Mouse (Mus musculus): ENCODE data around the gene Fermt3.
A peak's percentile ranks its signal among the peaks of the same experiment; 100 is the strongest.
"Not testable (repeated sequence)": the region's sequence is repeated elsewhere in the genome, so short reads cannot be mapped to it uniquely, and the experiment has no call there.

The Fermt3 gene

DNA sequence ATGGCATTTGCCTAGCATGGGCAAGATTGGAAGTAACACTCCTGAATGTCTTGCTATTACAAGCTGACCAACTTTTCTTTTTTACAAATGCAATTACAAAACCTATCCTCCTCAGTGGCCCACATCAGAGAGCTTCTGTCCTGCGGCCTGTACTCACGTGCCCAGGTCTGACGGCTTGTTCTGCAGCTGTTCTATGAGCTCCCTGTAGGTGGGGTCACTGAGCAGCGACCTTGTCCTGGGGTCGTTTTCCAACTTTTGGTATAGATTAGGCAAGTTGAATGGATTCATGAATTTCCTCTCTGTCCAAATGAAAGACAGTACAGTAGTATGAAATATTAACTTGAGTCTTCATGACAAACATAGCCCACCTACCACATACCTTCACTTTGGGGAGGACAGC, 14.7 kb upstream of the Fermt3 start:
- DNase-seq, result no peak

DNA sequence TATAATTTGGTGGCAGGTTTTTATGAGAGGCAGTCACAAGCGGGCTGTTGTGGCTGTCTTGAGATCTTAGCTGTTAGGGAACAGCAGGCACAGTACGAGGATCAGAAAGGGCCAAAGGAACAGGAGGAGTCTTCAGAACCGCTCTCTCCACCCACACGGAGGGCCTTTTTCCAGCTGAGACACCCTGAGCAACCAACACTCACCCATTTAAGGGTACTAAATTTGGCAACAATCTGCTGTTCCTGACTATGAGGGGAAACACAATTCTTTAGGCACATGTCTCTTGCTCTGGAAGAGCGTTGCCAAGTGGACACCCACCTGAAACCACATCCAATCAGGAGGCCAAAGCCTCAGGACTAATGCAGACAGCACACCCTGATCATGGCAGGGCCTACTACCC, 10.3 kb upstream of the Fermt3 start:
- no peak for DNase-seq

DNA sequence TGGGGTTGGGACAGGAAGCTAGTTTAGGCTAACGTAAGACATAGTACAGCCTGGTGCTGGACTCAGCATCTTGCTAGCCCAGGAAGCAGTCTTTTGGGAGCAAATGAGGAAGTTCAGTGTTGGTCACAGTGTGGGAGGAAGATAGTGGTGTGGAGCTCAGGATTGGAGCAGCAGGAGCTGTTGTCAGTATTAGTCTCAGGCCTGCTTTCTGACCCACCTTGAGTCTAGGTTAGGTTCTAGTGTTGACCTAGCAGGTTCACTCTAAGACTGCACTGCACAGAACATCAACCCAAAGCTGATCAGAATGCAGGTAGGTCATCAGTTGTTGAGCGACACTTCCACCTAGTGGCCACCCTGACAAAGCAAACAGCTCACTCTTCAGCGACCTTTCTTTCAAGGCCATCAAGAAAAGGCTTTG, 964 bp upstream of the Fermt3 start:
- peak; percentile 75 to 77 for DNase-seq

DNA sequence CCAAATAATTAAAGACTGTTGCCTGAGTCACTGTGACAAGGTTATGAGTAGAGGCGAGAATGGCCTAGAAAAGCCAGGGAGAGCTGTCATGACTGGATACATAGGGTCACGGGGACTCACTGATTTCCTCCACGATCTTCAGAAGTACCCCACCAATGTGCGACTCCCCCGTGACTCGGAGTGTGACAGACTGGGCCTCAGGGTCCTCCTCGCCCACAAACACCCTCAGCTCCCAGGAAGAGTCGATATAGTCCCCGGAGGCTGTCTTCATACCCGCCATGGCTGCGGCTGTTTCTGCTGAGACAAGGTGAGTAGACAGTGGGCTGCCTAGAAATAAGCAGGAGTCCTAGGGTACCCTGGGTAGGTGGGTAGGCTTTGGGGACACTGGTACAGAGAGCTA, 723 bp downstream of the Fermt3 start:
- peak; percentile 37 for DNase-seq

DNA sequence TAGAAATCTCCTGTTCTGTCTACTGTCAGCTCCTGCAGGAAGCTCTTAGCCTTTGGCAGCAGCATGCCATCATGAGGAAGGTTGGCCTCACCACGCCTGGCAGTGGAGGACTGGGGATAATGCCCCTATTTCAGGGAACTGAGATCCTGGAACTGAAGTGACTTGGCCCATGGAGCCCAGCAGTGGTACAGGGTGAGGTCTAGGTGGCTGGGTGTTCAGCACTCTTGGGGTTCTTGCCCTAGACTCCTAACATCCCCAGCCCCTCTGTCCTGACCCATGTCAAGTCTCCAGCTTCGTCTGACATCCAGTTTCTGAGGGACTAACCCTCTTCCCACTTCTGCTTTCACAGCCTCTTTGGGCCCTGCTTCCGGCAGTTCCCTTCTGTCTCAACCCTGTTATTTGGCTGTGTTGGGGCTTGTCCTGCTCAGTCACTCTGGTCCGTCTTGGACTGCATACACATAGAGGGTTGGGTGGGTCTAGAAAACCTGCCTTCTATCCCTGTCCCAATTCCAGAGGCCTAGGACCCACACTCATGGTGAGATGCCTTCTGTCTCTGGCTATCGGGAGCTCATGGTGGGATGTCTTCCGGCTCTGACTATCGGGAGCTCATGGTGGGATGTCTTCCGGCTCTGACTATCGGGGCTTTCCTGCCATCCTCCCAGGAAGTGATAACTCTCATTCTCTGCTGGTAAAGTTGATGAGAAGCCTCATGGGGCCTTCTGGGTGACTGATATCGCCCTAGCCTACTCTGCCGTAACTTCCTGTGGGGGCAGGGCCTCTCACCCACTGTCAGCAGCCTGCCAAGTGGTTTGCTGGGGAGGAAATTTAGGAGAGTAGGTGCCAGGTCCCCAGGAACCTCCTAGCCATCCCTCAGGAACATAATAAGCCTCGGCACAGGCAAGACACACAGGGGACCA, 1.5 kb downstream of the Fermt3 start:
- DNase-seq, result peak; percentile 58 to 72

DNA sequence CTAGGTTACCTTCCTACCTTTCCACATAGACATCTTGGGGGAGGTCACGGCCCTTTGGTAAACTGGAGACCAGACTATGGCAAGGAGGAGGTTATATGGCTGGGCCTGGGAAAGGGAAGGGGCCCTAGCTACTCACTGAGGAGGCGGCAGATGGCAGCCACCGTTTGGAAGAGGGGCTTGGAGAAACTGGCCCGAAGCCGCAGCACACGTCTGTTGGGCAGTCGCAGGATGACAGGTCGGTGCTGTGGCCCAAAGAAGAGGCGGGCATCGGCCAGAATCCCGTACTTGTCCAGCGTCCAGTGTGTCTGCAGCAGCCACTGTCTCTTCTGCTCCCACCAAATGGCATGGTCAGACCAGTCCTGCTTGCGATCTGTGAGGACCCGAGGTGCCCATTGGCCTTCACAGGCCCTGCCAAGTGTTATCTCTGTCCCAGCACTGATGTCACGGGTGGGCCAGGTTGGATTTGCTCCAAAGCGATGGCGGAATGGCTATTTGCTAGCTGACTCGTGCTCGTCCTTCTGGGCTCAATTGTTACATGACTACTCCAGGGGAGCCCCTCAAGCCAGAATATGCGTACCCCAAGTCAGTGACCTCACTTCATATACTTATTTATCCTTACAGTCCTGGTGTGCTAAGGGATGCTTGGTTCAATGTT, 4.7 kb downstream of the Fermt3 start:
- no peak for DNase-seq

DNA sequence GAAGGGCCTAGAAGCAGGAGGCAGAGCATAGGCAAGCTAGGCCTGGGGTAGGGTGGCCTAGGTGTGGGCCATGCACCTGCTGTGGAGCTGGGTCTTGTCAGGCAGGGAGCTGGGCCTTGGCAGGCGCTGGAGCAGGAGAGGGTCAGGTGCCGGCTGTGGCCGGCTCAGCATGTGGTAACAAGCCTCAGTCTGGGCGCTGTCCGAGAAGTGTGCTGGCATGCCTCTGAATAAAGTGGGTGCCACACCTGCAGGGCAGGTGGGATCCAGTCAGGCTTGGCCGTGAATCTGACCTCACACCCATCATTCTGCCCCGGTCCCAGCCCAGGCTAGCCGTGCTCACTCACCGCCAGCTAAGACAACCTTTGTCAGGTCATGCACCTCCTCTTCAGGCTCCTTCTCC, 5.3 kb downstream of the Fermt3 start:
- DNase-seq, result no peak

DNA sequence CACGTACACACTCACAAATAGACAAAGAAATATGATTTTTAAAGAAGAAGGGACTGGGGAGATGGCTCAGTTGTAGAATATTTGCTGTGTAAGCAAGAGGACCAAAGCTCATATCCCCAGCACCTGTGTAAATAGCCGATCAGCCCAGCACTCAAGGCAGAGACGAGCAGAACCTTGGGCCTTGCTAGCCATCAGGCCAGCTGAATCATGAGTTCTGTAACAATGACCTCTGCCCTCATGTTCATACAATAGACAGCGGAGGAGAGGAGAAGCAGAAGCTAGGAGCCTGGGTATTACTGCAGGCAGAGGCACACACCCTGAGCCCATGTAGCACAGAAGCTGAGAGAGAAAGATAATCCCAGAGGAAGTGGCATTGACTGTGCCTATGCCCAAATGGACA, 6.8 kb downstream of the Fermt3 start:
- DNase-seq, result no peak

DNA sequence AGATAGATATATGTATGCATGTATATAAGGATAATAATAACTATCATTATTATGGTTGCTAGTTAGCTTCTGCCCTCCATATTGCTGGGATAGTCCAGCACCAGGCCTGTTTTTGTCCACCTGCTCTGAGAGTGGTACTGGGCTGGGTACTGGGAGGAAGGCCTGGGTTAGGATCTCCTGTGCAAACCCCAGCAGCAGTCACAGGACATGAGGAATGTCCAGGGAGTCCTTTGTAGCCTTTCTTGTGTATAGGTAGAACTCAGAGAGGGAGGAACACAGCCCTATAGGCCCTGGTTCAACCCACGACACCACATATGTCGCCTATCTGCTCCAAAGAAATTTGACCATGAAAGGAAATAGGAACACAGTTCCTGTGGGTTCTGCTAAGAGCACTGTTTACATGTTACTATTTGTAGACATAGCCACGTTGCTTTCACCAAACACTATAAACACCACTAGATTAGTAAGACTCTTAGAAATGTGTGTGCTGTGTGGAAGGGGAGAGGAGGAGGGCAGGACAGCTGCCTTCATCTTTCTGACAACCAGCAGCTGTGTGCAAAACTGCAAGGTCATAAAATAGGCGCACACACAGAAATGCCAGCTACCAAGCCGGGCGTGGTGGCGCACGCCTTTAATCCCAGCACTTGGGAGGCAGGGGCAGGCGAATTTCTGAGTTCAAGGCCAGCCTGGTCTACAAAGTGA, 12.2 kb downstream of the Fermt3 start:
- DNase-seq, result no peak

DNA sequence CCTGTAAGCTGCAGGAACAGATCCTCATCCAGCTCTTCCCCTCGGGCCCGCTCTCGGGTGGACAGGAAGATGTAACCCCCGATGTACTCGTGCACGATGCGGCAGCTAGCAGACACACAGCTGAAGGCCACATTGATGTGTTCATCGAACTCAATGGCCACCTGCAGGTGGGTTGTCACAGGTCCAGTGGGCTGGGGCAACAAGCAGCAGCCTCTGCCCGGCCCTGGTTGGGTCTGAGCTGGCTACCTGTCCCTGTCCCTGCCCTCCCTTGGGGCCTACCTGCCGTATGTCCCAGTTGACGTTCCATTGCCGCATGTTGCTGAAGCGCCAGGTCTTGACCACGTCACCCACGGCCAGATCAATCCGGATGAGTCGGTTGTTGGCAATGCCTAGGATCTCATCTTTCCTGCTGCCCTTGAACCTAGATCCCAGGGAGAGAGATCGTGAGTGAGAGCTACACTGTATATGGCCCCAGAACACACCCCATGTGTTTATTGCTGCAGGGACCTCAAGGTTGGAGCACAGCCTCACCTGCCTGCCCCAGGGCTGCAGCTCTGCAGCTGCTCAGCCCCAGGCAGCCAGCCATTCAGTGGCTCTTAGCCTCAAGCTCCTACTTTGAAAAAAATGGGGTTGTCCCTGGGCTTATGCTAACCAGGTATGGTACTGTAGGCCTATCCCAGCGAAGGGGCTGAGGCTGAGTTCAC, 19.8 kb downstream of the Fermt3 start:
- peak in 1 of 2 experiments; percentile 19 for DNase-seq

DNA sequence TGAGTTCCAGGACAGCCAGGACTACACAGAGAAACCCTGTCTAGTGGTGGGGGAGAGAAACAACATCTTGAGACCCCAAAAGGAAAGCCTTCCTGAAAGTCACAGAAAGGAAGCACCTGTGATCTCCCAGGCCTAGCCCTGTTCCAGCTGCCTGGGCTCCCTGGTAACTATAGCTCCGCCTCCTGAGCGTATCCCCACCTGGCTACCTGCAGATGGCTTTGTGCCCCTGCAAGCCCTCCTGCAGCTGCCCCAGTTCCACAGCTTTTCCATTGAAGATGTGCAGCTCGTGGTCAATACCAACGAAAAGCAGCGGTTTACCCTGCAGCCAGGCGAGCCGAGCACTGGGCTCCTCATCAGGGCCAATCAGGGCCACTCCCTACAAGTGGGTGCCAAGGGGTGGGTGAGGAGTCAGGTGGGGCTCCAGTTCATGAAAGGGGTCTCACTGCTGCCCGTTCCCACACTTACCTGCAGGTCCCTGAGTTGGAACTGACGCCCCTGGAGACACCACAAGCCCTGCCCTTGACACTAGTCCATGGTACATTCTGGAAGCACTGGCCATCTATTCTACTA, 21.5 kb downstream of the Fermt3 start:
- DNase-seq, result peak in 1 of 2 experiments; percentile 54

DNA sequence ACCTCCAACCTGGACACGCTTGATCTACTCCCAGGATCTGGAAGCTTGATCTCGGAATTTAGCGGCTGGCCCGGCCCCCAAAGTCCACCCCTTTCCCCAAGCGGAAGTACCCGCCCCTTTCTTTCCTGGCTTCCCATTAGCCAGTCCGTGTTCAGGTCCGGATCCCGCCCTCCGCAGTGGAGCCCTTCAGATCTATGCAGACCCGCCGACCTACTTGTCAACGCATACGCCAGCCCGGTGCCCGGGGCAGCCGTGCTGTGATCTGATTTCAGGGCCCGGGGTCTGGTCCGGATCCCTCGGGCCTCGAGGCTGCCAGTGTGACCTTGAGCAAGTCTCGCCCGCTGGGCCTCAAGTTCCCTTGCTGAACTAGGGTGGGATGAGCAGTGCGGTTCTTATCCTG, 23.3 kb downstream of the Fermt3 start, which contains the start of the genes Nudt22 and Trpt1:
TSS of gene Nudt22 (minus strand) at position 112 of the 400 bp plus-strand sequence.
TSS of gene Trpt1 (plus strand) at position 126 of the 400 bp plus-strand sequence.
- DNase-seq, result peak; percentile 61 to 73

DNA sequence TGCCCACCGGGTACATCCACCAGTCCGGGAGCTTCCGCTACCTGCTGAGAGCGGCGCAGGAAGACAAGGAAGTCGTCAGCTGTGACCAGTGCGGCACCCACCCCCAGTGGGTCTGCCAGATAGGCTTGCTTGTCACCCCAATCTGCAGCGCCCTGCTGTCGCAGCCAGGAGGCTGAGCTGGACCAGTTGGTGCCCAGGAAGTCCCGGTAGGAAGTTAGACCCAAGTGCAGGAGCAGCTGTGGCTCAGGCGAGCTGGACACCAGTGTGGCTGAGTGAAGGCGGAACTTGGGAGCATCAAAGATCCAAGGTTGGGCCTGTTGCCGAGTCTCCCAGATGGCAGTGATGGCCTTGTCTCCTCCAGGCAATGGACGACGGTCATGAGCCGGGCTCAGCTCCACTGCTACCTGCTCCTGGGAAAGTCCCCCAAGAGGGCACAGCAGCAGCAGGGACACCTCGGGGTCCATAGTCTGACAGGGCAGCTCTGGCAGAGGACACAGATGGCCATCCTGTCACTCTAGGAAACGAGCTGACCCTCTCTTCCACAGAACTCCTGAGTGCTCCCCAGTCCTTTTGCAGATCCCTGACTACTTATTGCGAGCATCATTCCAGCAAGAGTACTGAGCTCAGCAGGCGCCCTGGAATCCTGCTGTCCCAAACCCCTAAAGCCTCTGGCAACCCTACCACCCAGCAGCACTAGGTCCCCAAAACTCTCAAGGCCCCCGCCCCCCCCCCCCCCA, 23.8 kb downstream of the Fermt3 start:
- DNase-seq, result peak in 1 of 2 experiments; percentile 44

DNA sequence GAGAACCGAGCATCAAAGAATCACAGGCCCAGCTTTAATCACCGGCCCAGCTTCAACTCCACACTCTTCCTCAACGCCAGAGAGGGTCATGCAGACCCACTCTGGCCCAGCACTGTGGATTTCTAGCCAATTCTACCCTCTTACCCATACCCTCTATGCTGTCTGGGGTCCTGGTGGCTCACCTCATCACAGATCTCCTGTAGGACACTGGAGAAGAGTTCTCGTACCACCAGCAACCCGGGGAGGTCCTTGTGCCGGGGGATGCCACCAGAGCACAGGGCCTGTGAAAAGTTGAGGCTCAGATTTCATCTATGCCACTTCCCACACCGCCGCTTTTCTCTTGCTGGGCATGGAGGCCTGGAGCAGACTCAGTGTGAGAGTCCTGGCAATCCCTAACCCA, 24.8 kb downstream of the Fermt3 start:
- DNase-seq, result no peak

DNA sequence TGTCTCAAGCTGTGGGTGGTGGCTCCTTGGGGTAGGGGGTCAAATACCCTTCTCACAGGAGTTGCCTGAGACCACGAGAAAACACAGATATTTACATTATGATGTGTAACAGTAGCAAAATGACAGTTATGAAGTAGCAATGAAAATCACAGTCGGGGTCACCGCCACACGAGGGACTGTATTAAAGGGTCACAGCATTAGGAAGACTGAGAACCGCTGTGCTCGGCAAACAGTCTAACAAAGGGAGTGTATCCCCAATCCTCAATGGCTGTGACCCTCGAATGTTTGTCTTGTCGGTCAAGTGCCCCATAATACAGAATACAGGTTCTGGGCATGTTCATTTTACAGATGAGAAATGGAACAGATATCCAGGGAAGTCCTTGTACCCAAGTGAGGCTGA, 25.3 kb downstream of the Fermt3 start:
- DNase-seq, result no peak

DNA sequence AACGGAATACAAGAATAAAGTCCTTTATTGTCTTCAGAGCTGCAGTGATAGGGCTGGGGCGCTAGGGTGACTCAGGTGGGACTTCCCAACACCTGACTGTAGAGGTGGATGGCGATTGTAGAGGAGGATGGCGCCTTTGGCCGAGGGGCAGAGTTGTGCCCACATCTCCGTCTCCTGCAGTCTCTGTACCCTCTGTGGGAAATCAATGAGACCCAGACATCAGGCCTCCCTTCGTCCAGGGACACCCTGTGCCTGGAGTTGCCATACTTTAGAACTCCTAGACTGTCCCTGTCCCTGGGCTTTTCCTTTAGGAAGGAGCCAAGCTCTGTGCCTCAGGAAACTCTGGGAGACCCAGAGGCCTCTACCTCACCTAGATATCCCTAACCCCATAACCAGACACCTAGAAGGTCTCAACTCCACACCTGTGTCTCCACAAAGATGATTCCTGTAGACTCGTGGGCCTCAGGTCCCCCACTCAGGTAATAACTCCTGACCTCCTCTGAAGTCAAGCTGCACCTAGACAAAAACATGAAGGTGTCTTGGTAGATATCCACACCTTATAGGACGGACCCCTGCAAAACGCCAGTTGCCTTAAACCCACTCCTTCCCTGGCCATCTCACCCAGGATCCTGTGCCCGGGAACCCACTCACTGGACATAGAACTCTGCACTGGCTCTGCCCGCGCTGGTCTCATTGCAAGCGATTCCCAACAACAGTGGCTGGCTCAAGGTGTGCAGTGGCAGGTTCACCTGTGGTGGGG, 26.1 kb downstream of the Fermt3 start:
- DNase-seq, result peak in 1 of 2 experiments; percentile 33

DNA sequence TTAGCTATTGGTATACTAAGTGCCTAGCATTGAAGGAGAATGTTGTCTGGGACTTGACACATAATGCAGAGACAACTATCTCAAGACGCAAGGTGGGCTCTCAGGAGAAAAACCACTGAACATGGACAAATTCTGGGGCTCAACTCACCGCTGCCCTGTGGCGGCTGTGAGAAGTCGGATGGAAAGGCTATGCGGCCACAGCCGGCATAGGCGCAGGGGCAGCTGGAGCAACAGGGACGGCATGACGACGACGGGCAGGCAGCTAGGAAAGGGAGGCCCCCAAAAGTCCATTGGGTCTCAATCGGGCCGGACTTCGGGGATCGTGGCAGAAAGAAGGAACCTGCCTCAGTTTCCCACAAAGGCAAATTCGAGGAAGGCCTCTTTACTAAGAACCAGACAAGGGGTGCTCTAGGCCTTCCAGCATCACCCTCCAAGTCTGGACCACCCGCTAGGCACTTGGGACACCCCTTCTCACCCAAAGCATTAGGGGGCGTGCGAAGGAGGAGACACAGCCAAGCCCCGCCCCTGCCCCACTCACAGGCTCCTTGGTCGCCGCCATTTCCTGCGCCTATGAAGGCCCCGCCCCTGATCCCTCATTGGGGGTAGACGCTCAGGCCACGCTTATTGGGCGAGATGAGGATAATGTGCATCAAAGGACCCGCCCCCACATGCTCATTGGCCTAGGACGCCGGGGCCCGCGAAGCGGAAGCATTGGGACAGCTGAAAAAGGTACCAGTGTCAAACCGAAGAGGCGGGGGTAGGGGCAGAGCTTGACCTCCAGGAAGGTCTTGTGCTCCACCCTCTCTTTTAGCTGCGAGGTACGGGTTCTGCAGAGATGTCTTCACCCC, 27.0 kb downstream of the Fermt3 start, which contains the start of gene Dnajc4:
TSS of gene Dnajc4 (minus strand) at position 562 of the 848 bp plus-strand sequence.
- DNase-seq, result peak; percentile 97 to 99

DNA sequence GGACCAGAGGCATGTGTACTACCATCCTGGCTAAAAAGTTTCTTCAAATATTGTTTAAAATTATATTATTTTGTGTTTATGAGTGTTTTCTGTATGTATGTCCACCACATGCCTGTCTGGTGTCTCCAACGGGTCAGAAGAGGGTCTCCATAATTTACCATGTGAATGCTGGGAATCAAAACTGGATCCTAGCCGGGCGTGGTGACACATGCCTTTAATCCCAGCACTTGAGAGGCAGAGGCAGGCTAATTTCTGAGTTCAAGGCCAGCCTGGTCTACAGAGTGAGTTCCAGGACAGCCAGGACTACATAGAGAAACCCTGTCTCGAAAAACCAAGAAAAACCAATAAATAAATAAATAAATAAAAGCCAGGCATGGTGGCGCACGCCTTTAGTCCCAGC, 28.1 kb downstream of the Fermt3 start:
- not testable (repeated sequence) for DNase-seq

DNA sequence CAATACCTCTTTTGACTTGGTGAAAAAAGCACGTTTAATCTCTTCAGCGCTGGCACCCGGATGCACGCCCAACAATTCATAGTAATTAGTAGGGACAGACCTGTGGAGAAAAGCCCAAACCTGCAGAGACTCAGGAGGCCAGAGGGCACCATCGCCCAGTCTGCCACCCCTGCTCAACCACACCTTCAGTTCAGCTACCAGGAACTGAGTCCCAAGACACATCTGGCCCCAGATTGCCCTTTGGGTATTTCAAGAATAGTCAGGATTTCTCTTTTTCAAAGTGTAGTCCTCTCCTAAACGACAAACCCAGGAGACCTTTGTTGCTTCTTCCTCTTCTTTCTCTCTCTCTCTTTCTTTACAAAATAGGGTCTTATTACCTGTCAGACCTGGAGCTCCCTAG, 28.6 kb downstream of the Fermt3 start:
- DNase-seq, result no peak

DNA sequence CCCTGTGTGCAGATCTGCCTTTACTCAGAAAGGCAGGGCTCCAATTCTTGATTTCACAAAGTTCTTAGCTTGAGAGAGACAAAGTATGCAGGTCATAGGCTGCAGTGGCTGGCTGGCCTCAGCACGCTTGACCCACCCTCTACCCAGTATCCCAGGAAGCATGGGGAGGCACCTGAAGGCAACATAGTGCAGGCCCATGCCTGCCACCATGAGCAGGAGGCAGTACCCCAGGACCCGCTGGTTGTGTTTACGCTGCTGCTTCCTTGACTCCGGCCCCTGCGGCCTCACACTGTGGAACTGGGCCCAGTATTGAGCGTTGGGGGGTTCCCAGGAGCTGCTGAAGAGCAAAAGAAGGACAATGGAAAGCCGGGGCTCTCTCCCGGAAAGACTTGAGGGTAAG, 30.0 kb downstream of the Fermt3 start:
- DNase-seq, result no peak
